Mouse (Mus musculus) lung, postnatal 4 days (tissue): Measurements from ENCODE around the gene Engase.

ENCODE experiments used
- DNase-seq, 2 experiments: peaks; one replicate each; pipeline ENCODE4 v3.0.0; 2021

The Engase gene

DNA sequence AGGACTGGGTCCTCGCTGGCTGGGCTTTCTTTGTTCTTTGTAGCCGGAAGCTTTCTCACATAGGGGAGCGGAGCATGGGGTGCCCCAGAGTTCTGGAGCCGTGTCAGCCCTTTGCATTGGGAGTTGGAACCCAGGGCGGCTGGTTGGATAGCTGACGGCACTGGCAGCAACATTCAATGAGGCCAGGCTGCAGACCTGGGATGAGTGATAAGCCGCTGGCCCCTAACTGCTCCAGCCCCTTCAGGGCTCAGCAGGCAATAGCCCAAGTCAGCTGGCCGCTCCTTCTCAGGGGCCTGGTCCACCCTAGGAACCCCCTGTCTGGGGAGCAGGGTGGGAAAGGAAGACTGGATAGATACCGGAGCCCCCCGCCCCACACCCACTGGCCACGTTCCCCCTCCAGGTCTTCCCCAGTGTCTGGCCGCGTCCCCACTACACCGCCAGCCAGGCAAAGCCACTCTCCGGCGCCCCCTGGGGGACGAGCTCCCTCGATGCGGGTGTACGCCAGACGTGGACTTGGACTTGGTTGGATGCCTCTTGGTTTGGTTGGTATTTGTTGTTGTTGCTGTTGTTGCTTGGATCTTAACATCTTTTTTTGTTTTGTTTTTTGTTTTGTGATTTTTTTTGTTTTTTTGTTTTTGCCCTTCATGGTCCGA lies 14.1 kb downstream of the Engase start:
- DNase-seq: peak; percentile 72 to 86

DNA sequence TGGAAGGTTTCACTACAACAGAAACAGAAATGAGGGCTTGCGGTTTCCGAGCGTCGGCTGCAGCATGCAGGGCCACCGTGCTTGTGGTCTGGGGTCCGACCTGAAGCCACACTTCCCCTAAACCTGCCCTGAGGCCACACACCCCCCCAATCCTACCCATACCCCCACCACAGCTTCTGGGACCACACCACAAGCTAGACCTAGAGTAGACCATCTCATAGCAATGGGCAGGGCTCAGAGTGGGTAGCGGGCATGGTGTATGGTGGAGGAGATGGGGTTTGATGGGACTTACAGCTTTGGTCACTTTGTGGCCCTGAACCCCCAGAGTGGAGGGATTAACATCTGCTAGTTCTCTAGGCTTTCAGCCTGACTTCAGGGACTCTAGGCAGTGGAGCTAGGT lies 14.6 kb downstream of the Engase start:
- no peak for DNase-seq

DNA sequence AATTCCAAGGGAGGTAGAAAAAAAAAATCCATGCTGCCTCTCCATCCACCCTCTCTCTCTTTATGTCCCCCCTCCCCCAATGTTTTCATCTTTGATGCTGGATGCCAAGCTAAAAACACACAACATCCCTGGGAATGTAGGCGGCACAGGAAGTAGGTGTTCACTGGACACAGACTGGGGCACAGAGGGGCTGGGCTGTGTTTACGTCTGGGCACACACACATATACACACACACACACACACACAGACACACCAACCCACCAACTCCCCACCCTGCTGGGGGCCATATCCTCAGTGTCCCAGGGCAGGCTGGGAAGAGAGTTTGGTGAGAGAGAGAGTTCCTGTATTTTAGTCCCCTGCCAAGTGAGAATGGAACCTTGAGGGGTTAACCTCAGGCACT lies 16.8 kb downstream of the Engase start:
- peak; percentile 21 to 53 for DNase-seq

DNA sequence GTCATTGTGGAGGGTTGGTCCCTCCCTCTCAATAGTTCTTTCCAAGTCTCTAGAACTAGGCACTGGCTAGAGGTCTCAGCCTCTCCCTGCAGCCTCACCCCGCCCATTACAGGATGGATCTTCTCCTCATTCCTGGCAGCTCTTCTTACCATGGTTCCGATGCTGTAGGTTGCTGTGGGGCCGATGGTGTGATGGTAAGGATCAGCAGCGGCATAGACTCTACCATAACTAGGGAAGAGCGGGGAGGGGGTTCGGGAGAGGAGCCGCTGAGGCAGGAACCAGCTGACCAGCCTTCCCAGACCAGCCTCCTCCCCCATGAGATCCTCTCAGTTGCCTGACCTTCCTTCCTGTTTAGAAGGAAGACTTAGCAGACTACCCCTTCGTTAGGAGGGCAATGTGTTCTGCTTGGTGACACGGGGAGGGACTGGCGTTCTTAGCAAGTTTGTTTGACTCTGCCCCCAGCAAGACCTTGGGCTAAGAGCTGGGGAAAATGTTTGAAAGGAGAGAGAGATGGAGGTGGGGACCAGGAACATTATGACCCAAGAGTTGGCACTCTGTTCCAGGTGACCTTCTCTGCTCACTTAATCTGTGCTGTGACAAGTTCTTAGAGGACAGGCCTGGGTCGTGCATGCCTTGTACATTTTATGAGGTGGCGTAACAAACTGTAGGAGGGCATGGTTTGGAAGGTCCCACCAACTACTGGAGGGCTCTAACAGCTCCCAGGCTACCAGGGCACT lies 17.5 kb downstream of the Engase start:
- DNase-seq: no peak

DNA sequence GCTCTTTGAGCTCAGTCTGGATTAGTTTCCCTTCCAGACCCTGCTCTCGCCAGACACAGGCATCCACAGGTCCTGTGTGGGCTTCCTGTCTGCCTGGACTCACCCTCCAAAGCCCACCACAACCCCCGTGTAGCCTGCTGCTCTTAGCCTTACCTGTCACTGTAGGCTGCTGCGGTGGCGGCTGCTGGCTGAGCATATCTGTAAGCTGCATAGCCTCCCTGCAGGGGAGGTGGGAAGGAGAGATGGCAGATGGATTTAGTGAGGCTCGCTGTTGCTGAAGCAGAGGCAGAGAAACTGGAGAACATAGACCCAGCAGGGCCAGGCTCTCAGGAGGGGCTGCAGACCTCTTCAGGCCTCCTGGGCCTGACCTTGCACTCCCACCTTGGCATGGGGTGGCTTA lies 18.4 kb downstream of the Engase start:
- no peak for DNase-seq

DNA sequence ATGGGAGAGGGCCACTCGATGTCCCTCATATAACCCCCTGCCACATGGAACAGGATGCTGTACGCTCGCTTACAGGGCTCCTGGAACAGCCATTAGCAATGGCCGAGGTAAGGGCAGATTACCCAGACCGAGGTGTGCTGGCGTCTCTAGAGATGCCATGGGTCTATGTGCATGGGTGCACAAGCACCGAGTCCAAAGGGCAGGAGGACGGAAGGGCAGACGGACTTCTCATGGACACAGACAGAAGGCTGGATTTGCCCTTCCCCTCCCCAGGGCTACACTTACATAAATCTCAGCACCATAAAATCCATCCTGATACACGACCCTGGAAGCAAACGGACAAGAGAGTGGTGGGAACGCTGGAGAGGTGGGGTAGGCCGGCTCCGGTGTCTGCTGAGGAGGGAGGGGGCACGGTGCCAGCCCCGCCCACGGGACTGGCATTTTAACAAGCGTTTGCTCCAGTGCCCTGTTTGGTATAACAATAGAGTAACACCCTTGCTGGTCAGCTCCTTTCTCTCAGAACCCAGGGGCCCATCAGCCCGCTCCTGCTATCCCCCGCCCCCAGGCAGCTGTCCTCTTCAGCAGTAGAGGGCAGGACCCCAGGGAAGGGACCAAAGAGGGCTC lies 19.5 kb downstream of the Engase start:
- DNase-seq: no peak

DNA sequence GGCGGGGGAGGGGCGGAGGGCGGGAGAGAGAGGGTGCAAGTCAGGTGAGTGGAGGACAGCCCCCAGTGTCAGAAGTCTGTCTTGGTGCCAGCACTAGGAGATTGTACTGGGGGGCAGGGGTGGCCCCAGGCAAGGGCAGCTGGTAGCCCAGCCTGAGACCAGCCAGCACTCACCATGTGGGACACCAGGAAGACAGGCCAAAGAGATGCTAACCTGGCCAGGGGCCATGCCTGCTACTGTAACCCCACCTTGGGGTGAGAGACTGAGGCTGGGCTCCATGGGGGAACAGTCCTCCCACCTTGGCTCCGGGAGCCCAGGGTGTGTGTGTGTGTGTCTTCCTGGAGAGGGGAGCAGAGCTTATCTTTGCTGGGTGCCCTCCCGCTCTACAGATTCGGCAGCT lies 26.4 kb downstream of the Engase start:
- no peak for DNase-seq

DNA sequence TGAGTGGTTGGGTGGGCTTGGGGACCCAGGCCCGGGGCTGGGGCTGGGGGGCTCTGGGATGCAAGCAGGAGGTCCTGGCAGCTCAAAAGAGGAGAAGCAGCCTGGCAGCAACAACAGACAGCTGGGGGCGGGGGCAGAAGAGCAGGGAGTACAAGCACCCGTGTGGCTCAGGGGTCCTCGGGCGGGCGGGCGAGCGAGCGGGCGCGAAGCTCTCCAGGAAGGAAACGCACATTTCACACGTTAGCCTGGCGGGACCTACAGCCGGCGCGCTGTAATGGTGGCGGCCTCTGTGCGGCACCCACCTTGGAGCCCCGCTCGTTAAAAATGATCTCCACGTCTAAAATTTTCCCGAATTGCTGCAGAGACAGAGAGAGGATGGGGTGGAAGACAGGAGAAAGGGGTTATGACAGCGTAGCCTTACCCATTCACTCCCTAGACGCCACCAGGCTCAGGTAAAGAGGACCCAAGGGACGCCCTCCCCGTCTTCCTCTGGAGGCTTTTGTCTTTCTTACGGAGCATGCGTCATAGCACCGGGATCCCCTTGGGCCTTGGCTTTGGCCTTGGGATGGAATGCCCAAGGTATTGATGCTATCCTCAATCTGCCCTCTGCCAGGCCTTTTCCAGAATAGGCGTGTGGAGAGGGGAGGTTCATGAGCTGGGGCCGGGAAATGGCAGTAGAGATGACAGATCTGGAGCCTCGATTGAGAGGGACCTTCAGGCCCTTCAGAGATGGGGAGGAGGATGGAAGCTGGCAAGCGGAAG lies 27.0 kb downstream of the Engase start:
- no peak for DNase-seq

DNA sequence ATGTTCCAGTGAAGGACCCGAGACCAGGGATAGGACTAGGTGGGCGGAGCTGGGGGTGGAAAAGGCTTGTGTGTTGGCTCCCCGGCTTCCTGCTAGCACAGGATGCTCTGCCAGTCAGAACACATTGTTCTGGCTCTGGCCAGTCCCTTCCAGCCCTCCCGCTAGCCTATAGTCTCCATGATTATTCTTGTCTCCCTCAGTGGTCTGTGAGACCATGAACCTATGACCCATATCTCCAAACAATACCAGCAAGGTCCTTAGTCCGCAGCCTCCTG lies 27.5 kb downstream of the Engase start:
- DNase-seq: peak; percentile 16 to 48

DNA sequence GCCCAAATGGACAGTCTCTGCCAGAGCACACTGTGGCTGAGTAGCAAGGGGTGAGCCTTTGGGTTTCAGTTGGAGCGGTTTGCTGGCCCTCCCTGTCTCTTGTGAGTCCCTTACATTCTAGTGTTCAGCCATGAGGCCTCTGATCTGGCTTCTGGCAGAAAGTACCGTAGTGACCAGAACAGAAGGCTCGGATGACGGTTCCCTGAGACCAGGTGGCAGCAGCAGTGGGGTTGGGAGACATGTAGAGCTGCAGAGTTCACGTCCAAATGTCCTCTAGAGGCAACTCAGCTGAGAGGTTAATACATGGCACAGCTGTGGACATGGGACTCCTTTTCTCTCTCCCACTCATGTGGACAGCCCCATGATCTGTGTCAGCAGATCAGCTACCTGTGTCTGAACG lies 30.5 kb downstream of the Engase start:
- no peak for DNase-seq

DNA sequence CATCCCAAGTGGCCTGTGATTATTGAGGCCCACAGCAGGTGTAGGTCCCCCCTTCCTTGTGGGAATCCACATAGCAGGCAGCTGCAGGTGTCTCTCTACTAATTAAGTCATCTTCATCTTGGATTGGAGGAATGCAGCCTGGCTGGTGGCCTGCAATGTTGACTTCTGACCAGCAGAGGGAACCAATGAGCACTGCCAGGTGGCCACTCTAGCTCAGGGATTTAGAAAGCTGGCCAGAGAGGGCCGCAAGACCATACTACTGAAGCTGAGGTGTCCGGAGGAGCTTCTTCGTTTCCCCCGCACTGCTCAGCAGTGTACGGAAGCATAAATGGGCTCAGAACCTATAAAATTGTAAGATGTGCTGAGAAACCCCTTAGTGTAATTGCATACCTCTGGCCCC lies 31.3 kb downstream of the Engase start:
- peak; percentile 60 to 74 for DNase-seq

DNA sequence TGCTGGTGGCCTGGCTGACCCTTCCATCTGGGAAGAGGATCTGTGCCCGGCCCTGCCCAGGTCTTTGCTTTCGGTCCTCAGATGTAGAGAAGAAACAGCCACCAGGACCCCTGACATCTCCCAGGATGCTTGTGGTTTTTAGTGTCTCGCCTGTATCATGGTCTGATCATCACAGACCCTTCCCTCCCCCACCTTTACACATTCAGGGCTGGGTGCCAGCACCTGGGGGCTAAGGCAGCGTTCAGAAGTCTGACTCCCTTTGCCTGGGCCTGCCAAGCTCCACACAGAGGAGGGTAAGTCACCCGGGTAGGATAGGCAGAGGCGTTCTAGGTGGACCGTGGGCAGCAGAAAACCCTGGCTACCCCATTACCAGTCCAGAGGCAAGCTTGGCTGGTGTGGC lies 31.7 kb downstream of the Engase start:
- DNase-seq: no peak

DNA sequence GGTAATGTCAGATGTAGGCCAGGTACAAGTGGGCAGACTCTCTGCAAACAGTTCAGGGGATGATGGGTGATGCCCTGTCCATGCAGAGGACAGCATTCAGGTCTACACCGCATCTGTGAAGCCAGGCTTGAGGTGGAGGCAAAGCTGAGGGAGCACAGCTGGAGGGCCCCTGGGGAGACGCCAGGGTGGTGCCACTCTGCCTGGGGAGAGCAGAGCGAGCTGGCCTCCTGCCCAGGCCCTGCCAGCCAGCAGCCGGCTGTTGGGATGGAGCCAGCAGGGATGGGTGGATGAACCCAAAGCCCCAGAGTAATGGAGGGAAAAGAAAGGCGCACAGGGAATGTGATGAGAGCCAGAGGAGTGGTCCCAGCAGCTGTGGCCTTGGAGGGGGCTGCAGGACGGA lies 35.2 kb downstream of the Engase start:
- peak; percentile 28 to 57 for DNase-seq

DNA sequence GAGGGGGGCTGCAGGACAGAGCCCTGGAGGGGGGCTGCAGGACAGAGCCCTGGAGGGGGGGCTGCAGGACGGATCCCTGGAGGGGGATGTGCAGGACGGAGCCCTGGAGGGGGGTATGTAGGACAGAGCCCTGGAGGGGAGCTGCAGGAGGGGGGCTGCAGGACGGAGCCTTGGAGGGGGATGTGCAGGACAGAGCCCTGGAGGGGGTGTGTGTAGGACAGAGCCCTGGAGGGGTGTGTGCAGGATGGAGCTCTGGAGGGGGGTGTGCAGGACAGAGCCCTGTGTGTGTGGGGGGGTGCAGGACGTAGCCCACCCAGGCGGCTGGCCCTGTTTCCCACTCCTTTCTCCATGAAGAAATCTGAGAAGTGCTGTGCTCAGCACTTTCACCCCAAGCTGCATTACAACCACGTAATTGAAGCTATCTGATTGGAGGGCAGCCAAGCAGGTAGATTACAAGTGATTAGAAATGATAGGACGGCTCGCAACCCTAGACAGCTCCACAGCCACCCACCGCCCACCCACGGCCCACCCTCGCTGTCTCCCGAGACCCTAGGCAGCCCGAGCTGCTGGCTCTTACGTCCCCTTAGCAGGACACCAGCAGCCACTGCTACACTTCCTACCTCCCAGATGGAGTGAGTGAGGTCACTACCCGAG lies 35.8 kb downstream of the Engase start:
- DNase-seq: no peak

DNA sequence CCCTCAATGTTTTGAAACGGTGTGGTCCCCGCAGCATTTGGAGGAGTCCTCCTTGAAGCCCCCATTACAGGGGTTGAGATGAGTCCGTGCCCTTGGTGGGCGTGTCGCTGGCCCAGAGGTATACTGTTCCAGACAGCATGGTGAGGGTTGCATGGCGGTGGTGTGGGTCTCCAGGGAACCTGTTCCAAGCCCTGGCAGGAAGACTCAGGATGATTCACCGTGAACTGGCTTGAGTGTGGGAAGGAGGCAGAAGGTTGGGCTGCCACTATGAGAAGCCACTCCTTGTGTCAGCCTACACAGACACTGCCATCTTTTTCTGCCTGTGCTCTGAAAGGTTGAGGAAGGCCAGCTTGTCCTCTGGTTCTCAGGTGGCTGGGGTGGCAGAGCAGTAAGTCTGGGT lies 41.3 kb downstream of the Engase start:
- DNase-seq: no peak

DNA sequence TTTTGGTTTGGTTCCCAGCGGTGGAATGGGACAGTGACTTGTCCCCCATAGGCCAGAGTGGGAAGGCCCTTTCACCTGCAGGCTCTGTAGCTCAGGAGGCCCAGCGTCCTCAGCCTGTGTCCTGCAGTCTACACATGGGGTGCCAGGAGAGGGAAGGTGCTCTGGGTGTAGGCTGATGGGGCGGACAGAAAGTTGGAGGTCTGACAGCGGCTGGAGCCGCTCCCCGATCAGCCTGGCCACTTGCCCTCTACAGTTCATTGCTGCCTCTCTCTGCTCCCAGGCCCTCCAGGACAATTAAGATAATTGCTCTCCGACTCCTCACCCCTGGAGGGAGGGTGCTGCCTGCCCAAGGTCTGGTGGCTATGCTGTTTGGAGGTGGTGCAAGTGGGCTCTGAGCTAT lies 42.1 kb downstream of the Engase start:
- DNase-seq: no peak

DNA sequence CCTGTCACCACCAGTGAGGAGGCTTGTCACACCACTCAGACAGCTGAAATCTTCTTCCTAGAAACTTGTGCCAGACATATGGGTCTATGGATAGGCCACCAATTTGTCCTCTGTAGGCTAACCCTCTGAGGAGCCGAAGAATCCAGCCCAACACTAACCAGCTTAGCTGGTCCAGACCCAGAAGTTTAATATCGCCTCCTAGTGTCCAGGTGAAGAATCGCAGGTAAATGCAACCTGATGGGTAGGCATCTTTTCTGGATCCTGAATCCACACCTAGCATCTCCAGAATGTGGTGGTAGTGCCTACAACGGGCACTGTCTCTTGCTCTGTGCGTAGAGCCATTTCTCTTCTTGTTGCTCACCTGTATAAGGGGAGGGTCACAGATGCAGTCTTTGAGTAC lies 43.6 kb downstream of the Engase start:
- no peak for DNase-seq

DNA sequence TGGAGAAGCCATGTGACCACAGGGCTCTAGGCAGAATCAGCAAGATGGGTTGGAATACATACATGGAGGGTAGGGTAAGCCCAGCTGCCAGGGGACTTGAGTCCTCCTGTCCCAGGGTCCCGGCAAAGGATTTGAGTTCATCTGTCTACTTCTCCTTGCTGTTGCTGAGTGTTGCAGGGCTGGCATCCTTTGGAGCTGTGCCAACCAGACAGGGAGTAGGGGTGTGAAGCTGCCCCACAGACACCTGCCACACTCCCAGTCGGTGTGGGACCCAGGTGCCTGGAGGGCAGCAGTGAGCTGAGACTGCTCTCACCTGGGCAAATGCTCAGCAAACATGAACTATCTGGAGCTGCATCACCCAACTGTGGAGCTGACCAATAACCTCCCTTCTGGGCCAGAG lies 44.3 kb downstream of the Engase start:
- DNase-seq: no peak

DNA sequence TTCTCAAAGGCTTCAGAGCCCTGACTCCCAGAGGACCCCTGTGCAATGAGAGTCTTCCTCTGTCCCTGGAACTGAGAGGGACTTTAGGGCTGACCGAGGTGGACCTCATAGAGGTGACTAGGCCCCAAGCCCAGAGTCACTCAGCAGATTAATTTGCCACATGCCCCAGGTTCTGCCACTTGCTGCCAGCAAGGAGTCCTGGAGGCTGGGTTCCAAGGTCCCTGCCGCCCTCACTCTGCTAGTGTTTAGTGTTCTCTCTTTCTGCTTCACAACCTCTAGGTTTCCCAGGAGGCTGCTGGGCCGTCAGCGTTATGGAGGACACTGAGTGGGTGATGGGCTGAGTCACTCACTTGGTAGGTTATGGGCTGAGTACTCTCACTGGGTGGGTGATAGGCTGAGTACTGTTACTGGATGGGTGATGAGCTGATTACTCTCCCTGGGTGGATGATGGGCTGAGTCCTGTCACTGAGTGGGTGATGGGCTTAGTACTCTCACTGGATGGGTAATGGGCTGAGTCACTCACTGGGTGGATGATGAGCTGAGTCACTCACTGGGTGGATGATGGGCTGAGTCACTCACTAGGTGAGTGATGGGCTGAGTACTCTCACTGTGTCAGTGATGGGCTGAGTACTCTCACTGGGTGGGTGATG lies 47.0 kb downstream of the Engase start:
- DNase-seq: no peak

DNA sequence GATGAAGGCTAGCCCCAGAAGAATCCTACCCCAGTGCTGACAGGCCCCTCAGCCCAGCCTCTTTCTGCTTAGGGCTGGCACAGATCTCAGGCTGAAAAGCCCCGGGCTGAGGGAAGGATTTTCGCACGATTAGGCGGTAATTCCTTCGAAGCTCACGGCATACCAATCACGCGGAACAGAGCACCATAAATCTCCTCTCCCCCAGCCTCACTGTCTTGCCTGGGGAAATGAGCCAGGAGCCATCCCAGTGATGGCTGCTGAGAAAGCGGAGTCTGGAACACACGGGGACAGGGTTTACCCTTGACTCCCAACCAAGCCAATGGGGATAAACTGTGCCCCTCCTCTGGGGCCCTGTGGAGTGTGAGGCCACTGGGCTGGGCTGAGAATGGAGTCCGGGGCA lies 48.4 kb downstream of the Engase start:
- DNase-seq: no peak

DNA sequence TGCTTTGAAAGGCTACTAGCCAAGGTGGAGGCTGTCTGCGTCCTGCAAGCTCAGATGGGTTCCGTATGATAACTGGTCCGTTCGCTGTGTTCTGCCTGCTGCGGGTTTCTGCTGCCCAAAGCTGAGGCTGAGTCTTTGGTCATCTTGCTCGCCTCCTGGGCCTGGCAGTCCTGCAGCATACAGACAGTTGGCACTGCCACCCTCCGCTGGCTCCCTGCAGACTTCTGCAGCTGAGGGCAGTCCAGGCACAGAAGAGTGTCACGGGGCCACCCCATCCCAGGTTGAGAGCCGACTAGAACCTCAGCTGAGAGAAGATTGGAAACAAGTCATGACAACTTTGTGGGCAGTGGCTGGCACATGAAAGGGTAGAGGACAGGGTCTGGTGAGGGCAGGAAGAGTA lies 52.1 kb downstream of the Engase start:
- no peak for DNase-seq

DNA sequence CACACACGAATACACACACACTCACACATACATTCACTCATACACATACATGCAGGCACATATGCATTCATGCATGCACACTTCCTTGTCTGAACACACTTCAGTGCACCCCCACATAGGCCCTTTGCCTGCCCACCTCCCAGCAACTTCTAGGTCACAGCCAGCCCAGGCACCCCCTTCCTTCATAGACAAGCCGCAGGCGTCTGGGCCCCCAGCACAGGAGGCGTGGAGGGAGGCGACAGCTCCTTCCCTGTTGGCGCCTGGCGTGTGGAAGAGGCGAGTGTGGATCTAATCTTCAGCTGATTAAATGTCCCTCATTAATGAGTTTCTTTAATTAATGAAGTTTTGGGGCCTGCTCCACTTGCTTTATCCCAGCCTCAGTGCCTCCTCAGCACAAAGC lies 53.7 kb downstream of the Engase start:
- DNase-seq: no peak
